Mouse (Mus musculus) lung, postnatal 36 days (tissue): Measurements from ENCODE around the gene Olfr206.
"Not testable (repeated sequence)": the region's sequence is repeated elsewhere in the genome, so short reads cannot be mapped to it uniquely, and the experiment has no call there.

Experiments used
- DNase-seq: peaks from one replicate; pipeline ENCODE4 v3.0.0; 2022; ENCODE audit warnings: mixed read lengths

The Olfr206 gene

DNA sequence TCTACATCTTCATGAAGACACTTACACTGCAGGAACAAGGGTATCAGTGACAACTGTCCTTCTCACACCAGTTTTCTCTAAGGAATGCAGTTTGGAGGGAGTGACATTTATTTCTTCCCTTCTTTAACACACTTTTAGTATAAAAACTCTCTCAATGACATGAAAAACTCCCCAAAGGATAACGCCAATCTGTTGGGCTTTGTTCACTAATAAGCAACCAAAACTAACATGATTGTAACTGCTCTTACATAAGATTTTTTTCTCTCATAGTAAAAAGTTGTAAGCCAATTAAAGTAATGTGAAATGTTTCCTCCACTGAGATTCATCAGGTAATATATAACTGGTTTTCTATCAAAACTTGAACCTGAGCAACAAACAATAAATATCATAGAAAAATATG, at the start of gene Olfr206:
Gene Olfr206 (minus strand): TSS at position 101 of the 400 bp plus-strand sequence.
- DNase-seq = no peak

GRCm38 (mm10) chr16:59393300-59393699, 44.3 kb upstream of the Olfr206 start:
- no peak for DNase-seq

- DNase-seq = no peak
These were observed 14.8 kb upstream of the Olfr206 start, which contains the start of gene Olfr209 for GRCm38 (mm10) chr16:59363893-59364292. Gene Olfr209, minus strand, starts transcription at chr16:59363993.

GRCm38 (mm10) chr16:59331038-59331437, 18.0 kb downstream of the Olfr206 start, which contains the start of gene Olfr205:
Gene Olfr205, minus strand, starts transcription at chr16:59331138.
- no peak for DNase-seq

GRCm38 (mm10) chr16:59323262-59323661, 25.8 kb downstream of the Olfr206 start:
- not testable (repeated sequence) for DNase-seq

- DNase-seq = no peak
These were observed 30.9 kb downstream of the Olfr206 start, which contains the start of gene Olfr204 for GRCm38 (mm10) chr16:59318148-59318547. Gene Olfr204, minus strand, starts transcription at chr16:59318248.

DNA sequence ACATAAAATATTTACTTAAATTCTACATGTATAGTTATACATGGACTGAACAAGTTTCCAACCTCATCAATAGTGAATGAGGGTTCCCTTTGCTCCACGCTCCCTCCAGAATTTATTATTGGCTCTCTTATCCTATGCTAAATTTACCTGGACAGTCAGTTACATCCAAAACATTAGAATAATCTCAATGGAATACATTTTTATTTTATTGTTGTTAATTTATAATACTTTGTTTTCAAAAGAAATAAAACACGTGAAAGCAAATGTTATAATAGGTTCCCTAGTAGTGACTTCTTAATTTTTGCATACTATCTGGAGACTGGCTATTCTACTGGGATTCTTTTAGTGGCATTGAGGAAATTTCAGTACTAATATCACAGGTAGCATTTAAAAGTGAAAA, 50.5 kb downstream of the Olfr206 start, which contains the start of gene Olfr203:
Gene Olfr203 (plus strand): TSS at position 301 of the 400 bp plus-strand sequence.
- no peak for DNase-seq
